Mouse (Mus musculus): ENCODE measurements around the gene Fancc.
"Not testable (repeated sequence)": the region's sequence is repeated elsewhere in the genome, so short reads cannot be mapped to it uniquely, and the experiment has no call there.

Gene Fancc

GRCm38 (mm10) chr13:63353312-63353711 is 143.8 kb downstream of the Fancc start:
- not testable (repeated sequence) for DNase-seq (ENCODE audit: low read depth in 2 of 2, low spot score in 2 of 2)

GRCm38 (mm10) chr13:63350076-63350475 is 147.0 kb downstream of the Fancc start:
- DNase-seq (ENCODE audit: low read depth in 2 of 2, low spot score in 2 of 2): no peak

- no peak for DNase-seq (ENCODE audit: low read depth in 2 of 2, low spot score in 2 of 2)
Observed at GRCm38 (mm10) chr13:63347639-63348038, 149.4 kb downstream of the Fancc start.

- DNase-seq (ENCODE audit: low read depth in 2 of 2, low spot score in 2 of 2): no peak
Observed at GRCm38 (mm10) chr13:63345476-63346225, 151.4 kb downstream of the Fancc start.

GRCm38 (mm10) chr13:63344481-63344880 is 152.6 kb downstream of the Fancc start:
- no peak for DNase-seq (ENCODE audit: low read depth in 2 of 2, low spot score in 2 of 2)

- DNase-seq (ENCODE audit: low read depth in 2 of 2, low spot score in 2 of 2): no peak
Observed at GRCm38 (mm10) chr13:63342781-63343180, 154.3 kb downstream of the Fancc start.

GRCm38 (mm10) chr13:63339946-63340345 is 157.1 kb downstream of the Fancc start:
- no peak for DNase-seq (ENCODE audit: low read depth in 2 of 2, low spot score in 2 of 2)

GRCm38 (mm10) chr13:63337239-63337960 is 159.7 kb downstream of the Fancc start:
- DNase-seq (ENCODE audit: low read depth in 2 of 2, low spot score in 2 of 2): no peak

- no peak for DNase-seq (ENCODE audit: low read depth in 2 of 2, low spot score in 2 of 2)
Observed at GRCm38 (mm10) chr13:63336335-63336734, 160.7 kb downstream of the Fancc start.

GRCm38 (mm10) chr13:63335421-63336134 is 161.5 kb downstream of the Fancc start:
- DNase-seq (ENCODE audit: low read depth in 2 of 2, low spot score in 2 of 2): peak in 1 of 2 experiments; percentile 30

GRCm38 (mm10) chr13:63332576-63333300 is 164.3 kb downstream of the Fancc start:
- DNase-seq (ENCODE audit: low read depth in 2 of 2, low spot score in 2 of 2): peak; percentile 39 to 58

GRCm38 (mm10) chr13:63331379-63331778 is 165.7 kb downstream of the Fancc start:
- DNase-seq (ENCODE audit: low read depth in 2 of 2, low spot score in 2 of 2): peak in 1 of 2 experiments; percentile 36

- DNase-seq (ENCODE audit: low read depth in 2 of 2, low spot score in 2 of 2): no peak
Observed at GRCm38 (mm10) chr13:63330236-63330860, 166.7 kb downstream of the Fancc start.

- DNase-seq (ENCODE audit: low read depth in 2 of 2, low spot score in 2 of 2): no peak
Observed at GRCm38 (mm10) chr13:63326015-63326414, 171.1 kb downstream of the Fancc start.

- no peak for DNase-seq (ENCODE audit: low read depth in 2 of 2, low spot score in 2 of 2)
Observed at GRCm38 (mm10) chr13:63324978-63325848, 171.9 kb downstream of the Fancc start.

GRCm38 (mm10) chr13:63324311-63324710 is 172.8 kb downstream of the Fancc start:
- no peak for DNase-seq (ENCODE audit: low read depth in 2 of 2, low spot score in 2 of 2)

GRCm38 (mm10) chr13:63323286-63324075 is 173.6 kb downstream of the Fancc start:
- DNase-seq (ENCODE audit: low read depth in 2 of 2, low spot score in 2 of 2): no peak

- DNase-seq (ENCODE audit: low read depth in 2 of 2, low spot score in 2 of 2): no peak
Observed at GRCm38 (mm10) chr13:63322756-63323155, 174.3 kb downstream of the Fancc start.

GRCm38 (mm10) chr13:63321689-63322088 is 175.4 kb downstream of the Fancc start:
- no peak for DNase-seq (ENCODE audit: low read depth in 2 of 2, low spot score in 2 of 2)

All from CD8-positive naive resting alpha-beta T cell, adult 2 months (primary cell).